Mouse (Mus musculus): ENCODE measurements around the gene Snd1.

DNA sequence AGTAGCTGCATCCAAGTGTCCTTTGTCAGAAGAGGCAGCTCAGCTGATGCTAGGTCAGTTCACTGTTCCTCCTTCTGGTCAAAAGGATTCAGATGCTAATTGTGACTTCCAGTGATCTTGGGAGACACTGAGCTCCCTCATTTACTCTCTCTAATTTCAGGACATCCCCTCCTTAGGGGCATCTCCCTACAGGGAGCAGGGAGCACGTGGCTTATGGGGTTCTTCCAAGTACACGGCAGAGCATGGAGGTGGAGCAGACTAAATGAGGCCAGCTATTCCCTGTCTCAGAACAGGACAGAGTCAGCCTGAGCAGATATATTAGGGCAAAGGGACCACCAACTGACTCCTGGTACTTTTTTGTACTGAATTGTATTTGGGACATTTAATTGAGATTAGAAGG lies 385.5 kb downstream of the Snd1 start:
- TF ChIP-seq POLR2AphosphoS2 (IDR thresholded peaks at IDR 0.05; ENCODE audit: insufficient read length, low read depth) (no peak), POLR2A (IDR thresholded peaks at IDR 0.05; ENCODE audit: insufficient read length, low read depth) (no peak), MAX (IDR thresholded peaks at IDR 0.05; ENCODE audit: low read depth) (no peak), MYOD1 (IDR thresholded peaks at IDR 0.05; ENCODE audit: control insufficient read depth in 1 of 3, insufficient read length in 2 of 3, low read depth in 2 of 3) (no peak)

Measured in myocyte (in vitro differentiated cells).